Mouse (Mus musculus): ENCODE data around the gene Spata2. TPM values are rescaled to one million over a fixed set of nuclear protein-coding genes. Genes with fewer than 3 reads are reported as not detected.

Spata2 gene
- polyA plus RNA-seq (2012; rRNA removed), result 5.3 and 5.6 TPM in 2 replicates

DNA sequence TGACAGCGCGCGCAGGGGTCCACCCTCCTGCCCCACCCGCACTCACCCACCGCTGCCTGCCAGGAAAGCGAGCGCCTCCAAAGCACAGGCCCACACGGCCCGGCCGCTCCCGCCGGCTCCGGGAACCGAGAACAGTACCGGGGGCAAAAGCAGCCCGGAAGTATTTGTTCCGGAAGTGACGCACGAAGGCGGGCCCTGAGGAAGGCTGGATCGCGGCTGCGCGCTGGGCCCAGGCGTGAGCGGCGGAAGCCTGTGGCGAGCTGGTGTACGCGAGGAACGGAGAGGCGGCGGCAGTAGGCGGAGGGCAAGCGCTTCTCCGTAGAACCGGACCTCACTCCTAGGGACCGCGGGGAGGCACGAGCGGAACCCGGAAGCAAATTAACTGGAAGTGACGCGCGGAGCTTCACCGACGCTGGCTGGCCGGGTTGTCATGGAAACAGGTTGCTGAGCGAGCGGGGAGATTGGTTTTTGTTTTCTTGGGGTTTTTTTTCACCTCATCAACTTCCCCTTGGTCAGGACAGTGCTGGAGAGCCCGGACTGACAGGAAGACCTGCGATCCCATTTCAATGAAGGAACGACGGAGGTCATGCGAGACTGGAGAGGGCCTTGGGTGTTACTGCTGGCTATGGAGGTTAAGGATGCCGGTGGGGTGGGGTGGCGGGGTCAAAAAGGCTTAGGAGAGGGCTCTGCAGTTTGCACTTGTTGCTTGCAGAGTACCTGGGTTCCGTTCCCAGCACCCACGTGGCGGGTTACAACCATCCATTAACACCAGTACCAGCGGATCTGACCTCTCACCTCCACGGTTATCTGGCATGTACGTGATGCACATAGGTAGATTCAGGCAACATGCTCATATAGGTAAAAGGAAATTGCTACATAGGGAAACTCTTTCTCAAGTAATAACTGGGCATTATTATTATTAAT is at the start of gene Spata2:
Gene Spata2 (minus strand): TSS at position 175 of the 924 bp plus-strand sequence.

DNA sequence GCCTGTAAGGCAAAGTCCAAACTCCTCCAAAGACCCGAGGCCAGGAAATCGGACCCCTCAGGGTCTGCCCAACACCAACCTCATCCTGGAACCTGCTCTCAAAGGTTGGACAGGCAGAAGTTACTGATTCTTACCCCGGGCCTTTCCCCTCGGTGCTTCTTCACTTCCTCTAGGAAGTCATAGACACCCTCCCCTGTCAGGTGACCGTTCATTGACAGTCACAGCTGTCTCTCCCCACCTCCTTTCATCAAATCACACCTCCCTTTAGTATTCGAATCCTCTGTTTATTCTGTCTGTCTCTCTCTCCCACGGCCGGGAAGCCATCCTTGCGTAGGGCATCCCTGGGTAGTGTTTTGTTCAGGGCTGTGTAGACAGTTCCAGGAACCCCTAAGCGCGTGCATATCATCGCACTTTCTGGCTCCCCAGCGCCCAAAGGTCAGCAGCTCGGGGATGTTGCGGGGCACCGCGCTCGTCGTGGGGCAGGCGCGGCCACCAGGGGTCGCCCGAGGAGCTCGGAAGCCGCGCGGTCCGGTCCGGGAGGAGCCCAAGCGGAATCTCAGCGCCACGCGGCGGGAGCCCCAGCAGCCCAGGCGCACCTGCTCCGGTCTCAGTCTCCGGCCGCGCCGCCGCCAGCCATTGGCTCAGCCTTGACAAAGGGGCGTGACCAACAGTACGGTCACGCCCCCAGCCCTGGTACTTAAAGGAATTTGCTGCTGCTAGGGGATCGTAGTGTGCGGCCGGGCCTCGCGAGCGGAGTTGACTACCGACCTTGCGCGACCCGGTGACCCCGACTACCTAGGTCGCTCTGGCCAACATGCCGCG is 45.0 kb upstream of the Spata2 start, which contains the start of gene Snai1:
Gene Snai1 (plus strand): TSS at position 720 of the 822 bp plus-strand sequence.

DNA sequence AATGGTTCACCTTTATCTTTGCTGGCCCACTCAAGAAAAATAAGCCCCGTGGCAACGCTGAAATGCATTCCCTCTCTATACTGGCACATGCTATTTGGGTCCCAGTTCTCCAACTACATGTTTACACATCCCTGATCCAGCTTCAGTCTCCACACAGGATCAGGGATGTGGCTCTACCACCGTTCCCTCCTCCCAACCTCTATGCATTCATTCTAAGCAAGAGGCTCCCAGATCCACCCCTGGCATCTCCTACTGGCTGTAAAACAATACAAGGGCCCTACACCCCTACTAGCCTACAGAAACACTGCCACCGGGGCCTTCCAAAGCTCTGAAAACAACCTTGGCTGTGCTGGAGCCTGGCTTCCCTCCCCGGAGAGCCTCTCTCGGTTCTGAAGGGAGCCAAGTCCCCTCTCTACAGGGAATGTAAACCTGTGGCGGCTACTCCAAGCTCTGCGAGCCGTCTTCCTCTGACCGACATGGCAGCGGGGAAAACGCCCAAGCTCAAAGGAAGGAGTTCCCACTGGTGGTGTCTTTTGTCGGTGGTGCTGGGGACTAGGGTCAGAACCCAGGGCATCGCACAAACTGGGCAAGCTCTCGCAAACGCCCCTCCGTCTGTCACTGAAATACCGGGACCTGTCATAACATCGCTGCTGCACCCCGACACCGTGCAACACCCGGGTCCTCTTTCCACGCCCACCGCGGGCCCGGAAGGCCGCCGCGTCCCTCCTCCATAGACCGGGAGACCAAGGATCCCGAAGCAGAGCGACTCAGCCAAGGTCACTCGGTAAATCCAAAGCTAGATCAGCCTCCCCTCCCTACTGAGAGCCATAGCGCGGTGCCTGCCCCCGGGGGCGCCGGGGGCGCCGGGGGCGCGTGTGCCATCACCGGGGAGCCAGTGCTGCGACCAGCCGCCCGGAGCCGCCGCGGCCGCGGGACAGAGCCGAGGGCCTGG is 654 bp downstream of the Spata2 start, which contains the start of gene Rnf114:
Gene Rnf114 (plus strand): TSS at position 889 of the 952 bp plus-strand sequence.

Other genes with a start within 250 kb of the Spata2 start
- gene B4galt5, start 143.7 kb downstream of the Spata2 start, polyA plus RNA-seq (2012; rRNA removed), result 3.5 and 3.7 TPM in 2 replicates
- gene Slc9a8, start 71.2 kb downstream of the Spata2 start, polyA plus RNA-seq (2012; rRNA removed), result 12.4 and 14.4 TPM in 2 replicates
- 46.8 and 52.3 TPM in 2 replicates for gene Rnf114, start 242 bp downstream of the Spata2 start, polyA plus RNA-seq (2012; rRNA removed)
- 1.6 and 1.7 TPM in 2 replicates for gene Snai1, start 45.3 kb upstream of the Spata2 start, polyA plus RNA-seq (2012; rRNA removed)
- gene Ube2v1, start 139.2 kb upstream of the Spata2 start, polyA plus RNA-seq (2012; rRNA removed), result 51.2 and 54.5 TPM in 2 replicates
- not detected in 2 replicates for gene Gm20431, start 168.6 kb upstream of the Spata2 start, polyA plus RNA-seq (2012; rRNA removed)
- gene Cebpb, start 196.0 kb upstream of the Spata2 start, polyA plus RNA-seq (2012; rRNA removed), result 41.0 and 43.4 TPM in 2 replicates
- 14.8 and 16.0 TPM in 2 replicates for gene Tmem189, start 196.9 kb upstream of the Spata2 start, polyA plus RNA-seq (2012; rRNA removed)

All from liver, embryonic 18 days (tissue).